Mouse (Mus musculus): Measurements from ENCODE around the gene Sox30. TPM values are rescaled to one million over a fixed set of nuclear protein-coding genes. Genes with fewer than 3 reads are reported as not detected.

The Sox30 gene
- 0.16 and 0.47 TPM in 2 replicates for total RNA-seq (2014; rRNA removed)
- 0.06 and 0.07 TPM in 2 replicates for polyA plus RNA-seq (2015; fragmentation: Nextera tagmentation; extraction: Ambion mirVana)

DNA sequence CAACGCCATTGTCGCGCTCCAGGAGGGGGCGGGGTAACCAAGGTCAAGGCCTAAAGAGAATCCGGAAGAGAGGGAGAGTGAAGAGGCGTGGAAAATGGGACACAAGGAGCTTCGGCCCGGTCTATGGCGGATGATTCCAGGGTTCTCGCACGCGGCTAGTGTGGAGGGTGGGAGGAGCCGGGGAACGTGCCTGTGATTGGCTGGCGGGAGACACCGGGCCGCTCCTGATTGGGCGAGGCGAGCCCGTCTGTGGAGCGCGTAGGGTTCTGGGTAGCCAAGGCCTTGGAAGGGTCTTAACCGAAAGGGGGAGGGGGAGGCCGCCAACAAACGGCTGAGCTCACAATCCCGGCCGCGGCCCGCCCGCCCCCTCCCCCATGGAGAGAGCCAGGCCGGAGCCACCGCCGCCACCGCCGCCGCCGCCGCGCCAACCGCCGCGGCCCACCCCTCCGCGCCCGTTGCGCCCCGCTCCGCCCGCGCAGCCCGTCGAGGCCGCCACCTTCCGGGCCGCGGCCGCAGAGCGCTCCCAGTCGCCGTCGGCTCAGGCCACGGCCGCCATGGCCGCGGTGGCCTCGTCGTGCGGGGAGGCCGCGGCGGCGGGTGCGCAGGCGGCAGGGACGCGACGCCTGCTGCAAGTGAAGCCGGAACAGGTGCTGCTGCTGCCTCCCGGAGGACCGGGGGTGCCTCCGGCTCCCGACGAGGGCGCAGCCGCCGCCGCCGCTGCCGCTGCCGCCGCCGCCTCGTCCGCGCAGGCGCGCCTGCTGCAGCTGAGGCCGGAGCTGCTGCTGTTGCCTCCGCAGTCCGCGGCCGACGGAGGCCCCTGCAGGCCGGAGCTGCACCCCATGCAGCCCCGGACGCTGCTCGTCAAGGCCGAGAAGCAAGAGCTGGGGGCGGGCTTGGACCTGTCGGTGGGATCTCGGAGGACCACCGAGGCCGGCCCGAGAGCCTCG lies at the start of gene Sox30:
Gene Sox30 (plus strand): TSS at position 365 of the 947 bp plus-strand sequence.
- 11% methylated on average over 62 of the region's 115 CpGs for WGBS
- H3K27me3 ChIP-seq (ENCODE audit: insufficient read depth, low read length): no peaks in the 10 kb centered on the region

DNA sequence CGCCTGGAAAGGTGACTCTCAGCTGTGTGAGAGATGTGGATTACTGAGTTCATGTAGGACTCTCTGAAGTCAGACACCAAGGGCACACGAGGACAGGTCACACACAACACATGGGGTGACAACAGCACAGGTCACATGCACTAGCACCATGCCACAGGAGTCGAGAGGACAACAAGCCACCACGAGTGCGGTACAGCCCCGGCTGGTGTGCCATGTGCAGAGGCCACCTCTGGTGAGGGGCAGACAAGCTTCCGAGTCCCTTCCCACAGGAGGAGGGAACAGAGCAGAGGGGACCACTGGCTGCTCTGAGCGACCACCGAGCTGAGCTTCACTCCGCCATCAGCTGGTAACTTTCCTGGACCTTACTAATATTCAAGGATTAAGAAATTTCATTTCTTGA lies 47.3 kb upstream of the Sox30 start:
- peaks cover 45% of the 10 kb centered on the region for H3K36me3 ChIP-seq (ENCODE audit: insufficient read depth, low read length)
- ATAC-seq (ENCODE audit: low FRiP score): no peak
- H3K4me3 ChIP-seq (ENCODE audit: low read depth, low read length): no peak overlapping the region
- H3K4me2 ChIP-seq (ENCODE audit: low read depth, low read length, poor library complexity, severe bottlenecking): no peak overlapping the region
- no peak for TF ChIP-seq CTCF (IDR thresholded peaks at IDR 0.05)
- H3K4me1 ChIP-seq (ENCODE audit: insufficient read depth, low read length): no peaks in the 10 kb centered on the region
- WGBS: 92% methylated on average over 10 of the region's 10 CpGs
- H3K9ac ChIP-seq (replicated peaks; ENCODE audit: low read length, poor library complexity, severe bottlenecking): no peak overlapping the region
- H3K27me3 ChIP-seq (ENCODE audit: insufficient read depth, low read length): no peaks in the 10 kb centered on the region
- no peak overlapping the region for H3K27ac ChIP-seq (ENCODE audit: low read depth, low read length)
- no peak for DNase-seq (ENCODE audit: low spot score)
- H3K9me3 ChIP-seq (ENCODE audit: low read length): no peaks in the 10 kb centered on the region

More for the DNA sequence above, at the start of gene Sox30:
- peak; percentile 97 for ATAC-seq (ENCODE audit: low FRiP score)
- Histone ChIP-seq H3K4me3 (ENCODE audit: low read depth, low read length) (peak within 1 kb of the TSS; percentile 49), H3K4me2 (ENCODE audit: low read depth, low read length, poor library complexity, severe bottlenecking) (peak within 1 kb of the TSS; percentile 83), H3K27ac (ENCODE audit: low read depth, low read length) (peak within 1 kb of the TSS; percentile 55), H3K9me3 (ENCODE audit: low read length) (no peaks in the 10 kb centered on the region), H3K36me3 (ENCODE audit: insufficient read depth, low read length) (no peaks in the 10 kb centered on the region), H3K4me1 (ENCODE audit: insufficient read depth, low read length) (no peaks in the 10 kb centered on the region), H3K9ac (replicated peaks; ENCODE audit: low read length, poor library complexity, severe bottlenecking) (peak within 1 kb of the TSS; percentile 81)
- peak; percentile 14 for TF ChIP-seq CTCF (IDR thresholded peaks at IDR 0.05)
- DNase-seq (ENCODE audit: low spot score): peak; percentile 77

- WGBS: 96% methylated on average over 8 of the region's 8 CpGs
- H3K36me3 ChIP-seq (ENCODE audit: insufficient read depth, low read length): peaks cover 29% of the 10 kb centered on the region
These were observed 42.6 kb upstream of the Sox30 start for GRCm38 (mm10) chr11:45937478-45937877.

GRCm38 (mm10) chr11:45938917-45939316 lies 41.2 kb upstream of the Sox30 start:
- H3K4me2 ChIP-seq (ENCODE audit: low read depth, low read length, poor library complexity, severe bottlenecking): no peak overlapping the region
- no peak overlapping the region for H3K27ac ChIP-seq (ENCODE audit: low read depth, low read length)
- H3K9me3 ChIP-seq (ENCODE audit: low read length): no peaks in the 10 kb centered on the region
- DNase-seq (ENCODE audit: low spot score) (no peak), ATAC-seq (ENCODE audit: low FRiP score) (no peak)
- no peak for TF ChIP-seq CTCF (IDR thresholded peaks at IDR 0.05)
- H3K4me1 ChIP-seq (ENCODE audit: insufficient read depth, low read length): peaks cover 6% of the 10 kb centered on the region; the same call in 1 of the 2 replicates
- WGBS: 89% methylated on average over 8 of the region's 8 CpGs
- no peak overlapping the region for H3K9ac ChIP-seq (replicated peaks; ENCODE audit: low read length, poor library complexity, severe bottlenecking)
- H3K4me3 ChIP-seq (ENCODE audit: low read depth, low read length): no peak overlapping the region
- no peaks in the 10 kb centered on the region for H3K27me3 ChIP-seq (ENCODE audit: insufficient read depth, low read length)
- H3K36me3 ChIP-seq (ENCODE audit: insufficient read depth, low read length): peaks cover 15% of the 10 kb centered on the region; the same call in 1 of the 2 replicates

More at GRCm38 (mm10) chr11:45937478-45937877, 42.6 kb upstream of the Sox30 start:
- DNase-seq (ENCODE audit: low spot score) (no peak), ATAC-seq (ENCODE audit: low FRiP score) (no peak)
- Histone ChIP-seq H3K9ac (replicated peaks; ENCODE audit: low read length, poor library complexity, severe bottlenecking) (no peak overlapping the region), H3K4me3 (ENCODE audit: low read depth, low read length) (no peak overlapping the region), H3K27me3 (ENCODE audit: insufficient read depth, low read length) (no peaks in the 10 kb centered on the region), H3K4me1 (ENCODE audit: insufficient read depth, low read length) (no peaks in the 10 kb centered on the region), H3K4me2 (ENCODE audit: low read depth, low read length, poor library complexity, severe bottlenecking) (no peak overlapping the region), H3K27ac (ENCODE audit: low read depth, low read length) (no peak overlapping the region), H3K9me3 (ENCODE audit: low read length) (no peaks in the 10 kb centered on the region)
- TF ChIP-seq CTCF (IDR thresholded peaks at IDR 0.05): no peak

DNA sequence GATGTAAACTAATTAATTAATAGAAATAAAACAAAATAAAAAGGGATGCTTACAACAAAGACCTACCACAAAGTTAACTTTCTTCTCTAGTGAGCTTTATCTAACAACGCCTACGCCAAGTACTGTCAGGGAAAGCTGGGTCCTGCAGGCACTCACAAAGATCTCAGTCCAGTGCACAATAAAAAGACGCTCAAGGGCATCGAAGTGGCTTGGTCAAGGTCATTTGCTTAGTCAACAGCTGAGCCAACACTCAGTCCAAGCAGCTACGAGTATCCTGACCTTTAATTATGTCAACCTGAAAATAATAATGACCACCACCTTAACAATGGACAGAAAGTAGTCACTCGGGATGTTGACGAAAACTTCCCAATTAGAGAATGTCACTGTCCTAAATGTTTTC lies 37.8 kb upstream of the Sox30 start:
- Histone ChIP-seq H3K9me3 (ENCODE audit: low read length) (no peaks in the 10 kb centered on the region), H3K27me3 (ENCODE audit: insufficient read depth, low read length) (no peaks in the 10 kb centered on the region), H3K4me3 (ENCODE audit: low read depth, low read length) (no peak overlapping the region), H3K4me1 (ENCODE audit: insufficient read depth, low read length) (peaks cover 6% of the 10 kb centered on the region; the same call in 1 of the 2 replicates), H3K9ac (replicated peaks; ENCODE audit: low read length, poor library complexity, severe bottlenecking) (no peak overlapping the region), H3K4me2 (ENCODE audit: low read depth, low read length, poor library complexity, severe bottlenecking) (no peak overlapping the region), H3K36me3 (ENCODE audit: insufficient read depth, low read length) (no peaks in the 10 kb centered on the region), H3K27ac (ENCODE audit: low read depth, low read length) (no peak overlapping the region)
- ATAC-seq (ENCODE audit: low FRiP score): no peak
- no peak for DNase-seq (ENCODE audit: low spot score)
- WGBS: 89% methylated on average over 7 of the region's 7 CpGs
- no peak for TF ChIP-seq CTCF (IDR thresholded peaks at IDR 0.05)

Measured in midbrain, postnatal 0 days (tissue).